Mouse (Mus musculus): Measurements from ENCODE around the gene Bok. TPM values are rescaled to one million over a fixed set of nuclear protein-coding genes. Genes with fewer than 3 reads are reported as not detected.

Gene Bok
- polyA plus RNA-seq, 1 experiment from 2014 or later: 53.0 TPM

Other genes starting within 250 kb of the Bok start
- 146 and 159 TPM in 2 replicates for gene Hdlbp, start 206.8 kb upstream of the Bok start, polyA plus RNA-seq (2015; fragmentation: Nextera tagmentation; extraction: Ambion mirVana)
- gene Farp2, start 173.6 kb upstream of the Bok start, polyA plus RNA-seq (2015; fragmentation: Nextera tagmentation; extraction: Ambion mirVana): 5.1 and 6.7 TPM in 2 replicates
- 164 and 171 TPM in 2 replicates for gene Stk25, start 27.0 kb upstream of the Bok start, polyA plus RNA-seq (2015; fragmentation: Nextera tagmentation; extraction: Ambion mirVana)
- 64.9 and 69.1 TPM in 2 replicates for gene Atg4b, start 65.8 kb downstream of the Bok start, polyA plus RNA-seq (2015; fragmentation: Nextera tagmentation; extraction: Ambion mirVana)
- gene Thap4, start 69.2 kb downstream of the Bok start, polyA plus RNA-seq (2015; fragmentation: Nextera tagmentation; extraction: Ambion mirVana): 85.9 and 88.1 TPM in 2 replicates
- 176 and 191 TPM in 2 replicates for gene Dtymk, start 116.3 kb downstream of the Bok start, polyA plus RNA-seq (2015; fragmentation: Nextera tagmentation; extraction: Ambion mirVana)
- 15.9 TPM in 2 replicates for gene Ing5, start 118.3 kb downstream of the Bok start, polyA plus RNA-seq (2015; fragmentation: Nextera tagmentation; extraction: Ambion mirVana)
- 15.8 and 16.9 TPM in 2 replicates for gene D2hgdh, start 139.2 kb downstream of the Bok start, polyA plus RNA-seq (2015; fragmentation: Nextera tagmentation; extraction: Ambion mirVana)
- 0.12 and 0.13 TPM in 2 replicates for gene Gal3st2, start 175.6 kb downstream of the Bok start, polyA plus RNA-seq (2015; fragmentation: Nextera tagmentation; extraction: Ambion mirVana)
- 0.06 and 0.27 TPM in 2 replicates for gene Gal3st2b, start 232.7 kb downstream of the Bok start, polyA plus RNA-seq (2015; fragmentation: Nextera tagmentation; extraction: Ambion mirVana)

Measured in intestine, embryonic 16.5 days (tissue).